In genomic region chr13:46534171-46534968, GRCm38 (mm10) we compare ENCODE assay signal across 8 mouse cellular contexts. TPM values are rescaled to one million over a fixed set of nuclear protein-coding genes. Genes with fewer than 3 reads are reported as not detected.
DNase-seq lines count a peak whose midpoint lies in the region; ATAC-seq and TF ChIP-seq lines count a peak whose summit lies in the region.

No protein-coding gene starts in this region.

- peak overlapping the region; percentile 4; the same call in 1 of the 2 replicates for H3K9ac ChIP-seq in lung, embryonic 14.5 days
- H3K9ac ChIP-seq in liver, embryonic 11.5 days (ENCODE audit: low read depth, low read length) = no peak overlapping the region
- 0 out of 2 replicates have a peak overlapping the region, but pooled peaks have one; percentile 14 for H3K9ac ChIP-seq in stomach, embryonic 16.5 days (ENCODE audit: low read length)

- H3K4me2 ChIP-seq in lung, embryonic 14.5 days = peak overlapping the region; percentile 29
- H3K4me2 ChIP-seq in liver, embryonic 11.5 days = peak overlapping the region; percentile 19; the same call in 1 of the 2 replicates
- peak overlapping the region; percentile 31; the same call in 1 of the 2 replicates for H3K4me2 ChIP-seq in stomach, embryonic 16.5 days (ENCODE audit: low read depth, low read length)

- no peaks in the 10 kb centered on the region for H3K27me3 ChIP-seq in lung, embryonic 14.5 days (ENCODE audit: insufficient read depth, low read length)
- H3K27me3 ChIP-seq in liver, embryonic 11.5 days (replicated peaks; ENCODE audit: control insufficient read depth, insufficient read depth, low read length) = no peaks in the 10 kb centered on the region
- H3K27me3 ChIP-seq in stomach, embryonic 16.5 days (ENCODE audit: control insufficient read depth, insufficient read depth, low read length) = no peaks in the 10 kb centered on the region

- peak overlapping the region; percentile 48 for H3K27ac ChIP-seq in lung, embryonic 14.5 days (ENCODE audit: low read depth)
- no peak overlapping the region for H3K27ac ChIP-seq in liver, embryonic 11.5 days (ENCODE audit: low read depth, low read length)
- no peak overlapping the region for H3K27ac ChIP-seq in stomach, embryonic 16.5 days (ENCODE audit: low read length)

- peak; percentile 22 for DNase-seq in lung, embryonic 14.5 days
- no peak for DNase-seq in lung, adult 2 months
- peak; percentile 73 for DNase-seq in gastrocnemius, adult 18-20 months (ENCODE audit: low spot score)
- DNase-seq in liver, embryonic 11.5 days (ENCODE audit: low spot score) = no peak
- DNase-seq in c-Kit-positive CD71-positive TER-119-positive erythroid progenitor cells, embryonic 14.5 days (ENCODE audit: low spot score) = no peak
- DNase-seq in left cerebral cortex, adult 9 months (ENCODE audit: low spot score in 2 of 2) = no peak

- no peaks in the 10 kb centered on the region for H3K9me3 ChIP-seq in lung, embryonic 14.5 days (ENCODE audit: low read depth, low read length)
- no peaks in the 10 kb centered on the region for H3K9me3 ChIP-seq in liver, embryonic 11.5 days (ENCODE audit: control insufficient read depth, low read length)
- no peaks in the 10 kb centered on the region for H3K9me3 ChIP-seq in stomach, embryonic 16.5 days (replicated peaks; ENCODE audit: control insufficient read depth, low read length)

- ATAC-seq in lung, embryonic 14.5 days (ENCODE audit: insufficient read depth) = 0 out of 2 replicates have a peak, but pooled peaks have one; percentile 47
- no peak for ATAC-seq in liver, embryonic 11.5 days (replicated peaks; ENCODE audit: low FRiP score)
- ATAC-seq in stomach, embryonic 16.5 days (ENCODE audit: insufficient read depth, low FRiP score) = peak; percentile 17; the same call in 1 of the 2 replicates
- no peak for ATAC-seq in monocyte, adult 5-6 weeks (replicated peaks; ENCODE audit: insufficient number of reproducible peaks, low FRiP score, low TSS enrichment, poor library complexity, severe bottlenecking)

- WGBS in lung, embryonic 14.5 days = 27% methylated on average over 11 of the region's 11 CpGs
- WGBS in lung, adult 2 months = 29% methylated on average over 11 of the region's 11 CpGs
- 47% methylated on average over 11 of the region's 11 CpGs for WGBS in liver, embryonic 11.5 days
- WGBS in stomach, embryonic 16.5 days = 24% methylated on average over 11 of the region's 11 CpGs

- H3K4me1 ChIP-seq in lung, embryonic 14.5 days (ENCODE audit: insufficient read depth) = 0 out of 2 replicates have a peak, but pooled peaks cover 5% of the 10 kb centered on the region
- H3K4me1 ChIP-seq in lung, adult 2 months (ENCODE audit: control insufficient read depth, insufficient read depth, low read length) = peaks cover 5% of the 10 kb centered on the region
- no peaks in the 10 kb centered on the region for H3K4me1 ChIP-seq in liver, embryonic 11.5 days (replicated peaks; ENCODE audit: control insufficient read depth, insufficient read depth, low read length)
- peaks cover 7% of the 10 kb centered on the region for H3K4me1 ChIP-seq in stomach, embryonic 16.5 days (ENCODE audit: control insufficient read depth, insufficient read depth, low read length)

- no peak overlapping the region for H3K4me3 ChIP-seq in lung, embryonic 14.5 days (ENCODE audit: low read depth, low read length)
- no peak overlapping the region for H3K4me3 ChIP-seq in lung, adult 2 months (replicated peaks; ENCODE audit: extremely low read depth, low read depth, low read length)
- H3K4me3 ChIP-seq in liver, embryonic 11.5 days (ENCODE audit: low read depth, low read length) = no peak overlapping the region
- H3K4me3 ChIP-seq in stomach, embryonic 16.5 days (replicated peaks; ENCODE audit: low read length) = no peak overlapping the region

- no peak for TF ChIP-seq POLR2A in lung, adult 2 months (IDR thresholded peaks at IDR 0.05; ENCODE audit: borderline replicate concordance, extremely low read depth, low read depth, low read length)

- no peaks in the 10 kb centered on the region for H3K36me3 ChIP-seq in lung, embryonic 14.5 days (ENCODE audit: insufficient read depth)
- H3K36me3 ChIP-seq in liver, embryonic 11.5 days (ENCODE audit: control insufficient read depth, insufficient read depth, low read length) = no peaks in the 10 kb centered on the region
- no peaks in the 10 kb centered on the region for H3K36me3 ChIP-seq in stomach, embryonic 16.5 days (ENCODE audit: control insufficient read depth, insufficient read depth, low read length)

- TF ChIP-seq CTCF in lung, embryonic 14.5 days (IDR thresholded peaks at IDR 0.05; ENCODE audit: low read depth) = no peak
- TF ChIP-seq CTCF in lung, adult 2 months (IDR thresholded peaks at IDR 0.05; ENCODE audit: insufficient read depth, low read length) = no peak

RNA-seq across cellular contexts. Expression of gene Cap2, which starts 32.7 kb away (rescaled TPM):
- 4.3 and 9.6 TPM in 2 replicates for polyA plus RNA-seq in lung, embryonic 14.5 days (2014; fragmentation: Nextera tagmentation; extraction: Ambion mirVana)
- polyA plus RNA-seq in lung, adult 2 months (2012; rRNA removed) = 9.7 and 17.8 TPM in 2 replicates
- 100 to 1,000 TPM; 314 to 333 TPM for total RNA-seq in gastrocnemius, adult 18-20 months (2021)
- 3.5 and 3.8 TPM in 2 replicates for polyA plus RNA-seq in liver, embryonic 11.5 days (2014; fragmentation: Nextera tagmentation; extraction: Ambion mirVana)
- polyA plus RNA-seq in stomach, embryonic 16.5 days (2015; fragmentation: Nextera tagmentation; extraction: Ambion mirVana) = 12.5 and 18.3 TPM in 2 replicates
- 1.1 TPM in 1 of 3 replicates, not detected in the others for total RNA-seq in monocyte, adult 5-6 weeks (2017)

Comparison
In these comparisons a context has a peak if more than half of its experiments do, and no peak if none do; other contexts are left out.
1. DNase-seq: peak in lung, embryonic 14.5 days (single experiment) and gastrocnemius, adult 18-20 months (single experiment); none in lung, adult 2 months (single experiment), liver, embryonic 11.5 days (single experiment), c-Kit-positive CD71-positive TER-119-positive erythroid progenitor cells, embryonic 14.5 days (single experiment) and left cerebral cortex, adult 9 months (0 of 2).
2. ATAC-seq: peak in lung, embryonic 14.5 days (single experiment) and stomach, embryonic 16.5 days (single experiment); none in liver, embryonic 11.5 days (single experiment) and monocyte, adult 5-6 weeks (single experiment).
3. Peak in every context shown above with its lines, with median percentiles within 50 percentile points of each other: H3K4me2 ChIP-seq.